Mouse (Mus musculus) large intestine, adult 2 months (tissue): ENCODE results near the gene Gprasp2. TPM values are rescaled to one million over a fixed set of nuclear protein-coding genes. Genes with fewer than 3 reads are reported as not detected.

Experiments used
- polyA plus RNA-seq: library from polyadenylated mRNA; depleted of rRNA; stranded (reverse); fragments of >200 nt; gene quantifications from 2 replicates; pipeline ENCODE4 v1.2.3, GENCODE M21; 2012; rRNA removed

The Gprasp2 gene
- polyA plus RNA-seq, 1 experiment, result 0.68 TPM

Other genes starting within 250 kb of the Gprasp2 start
- 3.6 and 6.0 TPM in 2 replicates for gene Nxf7, start 240.3 kb upstream of the Gprasp2 start, polyA plus RNA-seq
- gene Prame, start 211.3 kb upstream of the Gprasp2 start, polyA plus RNA-seq, result not detected in 2 replicates
- not detected in 2 replicates for gene Tcp11x2, start 145.2 kb upstream of the Gprasp2 start, polyA plus RNA-seq
- gene Tmsb15a, start 113.8 kb upstream of the Gprasp2 start, polyA plus RNA-seq, result not detected in 2 replicates
- 0.62 and 1.1 TPM in 2 replicates for gene Armcx5, start 96.3 kb upstream of the Gprasp2 start, polyA plus RNA-seq
- gene Gprasp1, start 96.3 kb upstream of the Gprasp2 start, polyA plus RNA-seq, result 4.2 and 9.0 TPM in 2 replicates
- gene Bhlhb9, start 41.4 kb upstream of the Gprasp2 start, polyA plus RNA-seq, result 0.55 and 0.60 TPM in 2 replicates
- 0.89 and 0.90 TPM in 2 replicates for gene Arxes2, start 154.8 kb downstream of the Gprasp2 start, polyA plus RNA-seq
- 0.26 and 0.37 TPM in 2 replicates for gene Arxes1, start 194.3 kb downstream of the Gprasp2 start, polyA plus RNA-seq
- 1.6 and 2.2 TPM in 2 replicates for gene Bex2, start 229.2 kb downstream of the Gprasp2 start, polyA plus RNA-seq
- not detected in 2 replicates for gene Nxf3, start 246.2 kb downstream of the Gprasp2 start, polyA plus RNA-seq